Mouse (Mus musculus) spleen, adult 2 months (tissue): ENCODE measurements around the gene Rnf167.

Source experiments
- CTCF ChIP-seq: fragments of 200-500 bp; IDR thresholded peaks from 2 replicates; pipeline ENCODE4 v1.5.1; 2011; ENCODE audit warnings: mild to moderate bottlenecking, inconsistent platforms; ENCODE audit not compliant: insufficient read depth, insufficient read length, insufficient replicate concordance; ENCODE audit errors: extremely low read depth
- POLR2A ChIP-seq: fragments of 200-500 bp; IDR thresholded peaks from 2 replicates; pipeline ENCODE4 v1.6.1; 2011; ENCODE audit warnings: low read depth, low read length, inconsistent platforms

- TF ChIP-seq CTCF: no peak
- peak; percentile 33 for TF ChIP-seq POLR2A
Observed at GRCm38 (mm10) chr11:70615074-70615473, 32.0 kb upstream of the Rnf167 start.
